Mouse (Mus musculus) testis, adult 2 months (tissue): Measurements from ENCODE around the gene Flvcr2. TPM values are rescaled to one million over a fixed set of nuclear protein-coding genes. Genes with fewer than 3 reads are reported as not detected.

Experiments
- H3K27ac ChIP-seq: fragments of 200-500 bp; 2 replicates; pipeline ENCODE4 v1.5.1; 2012; ENCODE audit warnings: low read depth, low read length; ENCODE audit not compliant: control insufficient read depth, insufficient read depth
- H3K27me3 ChIP-seq: fragments of 200-500 bp; 2 replicates; pipeline ENCODE4 v1.6.1; 2012; ENCODE audit warnings: mild to moderate bottlenecking, low read length, moderate library complexity; ENCODE audit not compliant: control insufficient read depth, insufficient read depth
- H3K36me3 ChIP-seq: fragments of 200-500 bp; 2 replicates; pipeline ENCODE4 v1.6.1; 2012; ENCODE audit warnings: mild to moderate bottlenecking, low read length; ENCODE audit not compliant: control insufficient read depth, insufficient read depth
- H3K4me1 ChIP-seq: fragments of 200-500 bp; 2 replicates; pipeline ENCODE4 v1.6.1; 2012; ENCODE audit warnings: low read length; ENCODE audit not compliant: control insufficient read depth, insufficient read depth
- H3K4me3 ChIP-seq: fragments of 200-500 bp; 2 replicates; pipeline ENCODE4 v1.5.1; 2012; ENCODE audit warnings: low read depth, mild to moderate bottlenecking, low read length, moderate library complexity, mixed read lengths; ENCODE audit not compliant: control insufficient read depth
- CTCF ChIP-seq: fragments of 200-500 bp; IDR thresholded peaks from 2 replicates; pipeline ENCODE4 v1.5.1; 2012; ENCODE audit warnings: low read depth, mild to moderate bottlenecking, inconsistent platforms, low read length, moderate library complexity; ENCODE audit not compliant: control insufficient read depth, insufficient read depth, insufficient replicate concordance
- POLR2A ChIP-seq: fragments of 200-500 bp; IDR thresholded peaks from 2 replicates; pipeline ENCODE4 v1.6.1; 2012; ENCODE audit warnings: low read depth, mild to moderate bottlenecking, inconsistent platforms, low read length, moderate library complexity; ENCODE audit not compliant: control insufficient read depth
- polyA plus RNA-seq: library from polyadenylated mRNA; depleted of rRNA; stranded (reverse); fragments of >200 nt; gene quantifications from 2 replicates; pipeline ENCODE4 v1.2.3, GENCODE M21; 2012

The Flvcr2 gene
- polyA plus RNA-seq, 1 experiment, result 59.5 TPM

- peaks cover 13% of the 10 kb centered on the region for H3K4me1 ChIP-seq
- no peaks in the 10 kb centered on the region for H3K27me3 ChIP-seq
- H3K4me3 ChIP-seq, result peak overlapping the region; percentile 70
- H3K27ac ChIP-seq, result peak overlapping the region; percentile 19
- no peaks in the 10 kb centered on the region for H3K36me3 ChIP-seq
- TF ChIP-seq POLR2A, result peak; percentile 60
- TF ChIP-seq CTCF, result no peak
Observed at GRCm38 (mm10) chr12:85705002-85705830, 41.1 kb upstream of the Flvcr2 start.

- no peak overlapping the region; the same call in 1 of the 2 replicates for H3K27ac ChIP-seq
- no peaks in the 10 kb centered on the region for H3K27me3 ChIP-seq
Observed at GRCm38 (mm10) chr12:85705831-85706530, 40.4 kb upstream of the Flvcr2 start.

DNA sequence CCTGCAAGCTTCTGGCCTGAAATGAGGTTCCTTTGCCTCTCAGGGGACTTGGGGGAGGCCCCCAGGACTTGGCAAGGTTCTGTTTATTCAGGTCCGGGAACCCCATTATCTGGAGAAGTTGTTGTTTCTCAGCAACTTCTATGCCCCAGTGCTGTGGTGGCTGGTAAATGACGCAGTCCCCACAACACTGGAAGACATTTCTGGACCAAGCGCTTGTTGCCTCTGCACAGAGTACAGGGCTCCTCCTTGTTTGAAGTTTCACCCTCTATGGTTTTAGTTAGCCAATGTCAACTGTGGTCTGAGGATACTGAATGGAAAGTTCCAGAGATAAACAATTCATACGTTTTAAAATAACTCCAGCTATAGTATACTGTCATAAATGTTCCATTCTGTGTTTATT lies 39.4 kb upstream of the Flvcr2 start:
- Histone ChIP-seq H3K4me3 (no peak overlapping the region), H3K4me1 (peaks cover 13% of the 10 kb centered on the region), H3K27me3 (no peaks in the 10 kb centered on the region), H3K27ac (no peak overlapping the region), H3K36me3 (no peaks in the 10 kb centered on the region)
- no peak for TF ChIP-seq POLR2A
- no peak for TF ChIP-seq CTCF

More at GRCm38 (mm10) chr12:85705831-85706530, 40.4 kb upstream of the Flvcr2 start:
- Histone ChIP-seq H3K36me3 (no peaks in the 10 kb centered on the region), H3K4me1 (peaks cover 13% of the 10 kb centered on the region), H3K4me3 (peak overlapping the region; percentile 70)
- TF ChIP-seq POLR2A (no peak), CTCF (no peak)

DNA sequence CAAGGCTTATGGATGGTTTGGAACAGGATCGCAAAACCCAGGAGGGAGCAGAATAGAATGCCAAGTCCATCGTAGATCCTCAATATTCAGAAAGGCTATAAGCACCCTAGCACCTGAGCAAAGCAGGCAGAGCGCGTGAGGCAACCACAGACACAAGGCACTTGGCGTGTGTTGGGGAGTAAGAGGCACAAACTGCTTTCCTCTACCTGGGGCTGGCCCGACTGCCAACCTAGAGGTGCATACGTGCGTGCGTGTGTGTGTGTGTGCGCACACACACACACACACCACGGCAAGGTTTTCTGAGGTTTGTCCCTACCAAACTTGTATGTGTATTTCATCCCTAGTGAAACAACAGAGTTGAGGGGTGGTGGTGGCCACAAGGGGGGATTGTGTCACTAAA lies 38.9 kb upstream of the Flvcr2 start:
- no peak overlapping the region for H3K4me3 ChIP-seq
- no peak for TF ChIP-seq POLR2A
- TF ChIP-seq CTCF, result no peak
- H3K27me3 ChIP-seq, result no peaks in the 10 kb centered on the region
- H3K36me3 ChIP-seq, result no peaks in the 10 kb centered on the region
- H3K27ac ChIP-seq, result no peak overlapping the region
- peaks cover 13% of the 10 kb centered on the region for H3K4me1 ChIP-seq

DNA sequence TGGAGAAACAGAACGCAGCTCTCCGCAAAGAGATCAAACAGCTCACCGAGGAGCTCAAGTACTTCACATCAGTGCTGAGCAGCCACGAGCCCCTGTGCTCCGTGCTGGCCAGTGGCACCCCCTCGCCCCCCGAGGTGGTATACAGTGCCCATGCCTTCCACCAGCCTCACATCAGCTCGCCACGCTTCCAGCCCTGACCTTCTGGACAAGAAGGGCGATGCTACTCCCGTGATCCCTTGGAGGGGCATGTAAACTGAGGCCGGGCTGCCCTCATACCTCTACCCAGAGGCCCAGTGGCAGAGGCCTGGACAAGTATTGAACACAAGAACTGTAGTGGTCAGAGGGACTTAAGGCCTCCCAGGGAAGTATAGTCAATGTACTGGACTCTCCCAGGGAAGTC lies 37.8 kb upstream of the Flvcr2 start:
- TF ChIP-seq POLR2A (no peak), CTCF (no peak)
- Histone ChIP-seq H3K4me1 (peaks cover 13% of the 10 kb centered on the region), H3K27ac (no peak overlapping the region), H3K36me3 (no peaks in the 10 kb centered on the region), H3K4me3 (no peak overlapping the region), H3K27me3 (no peaks in the 10 kb centered on the region)

DNA sequence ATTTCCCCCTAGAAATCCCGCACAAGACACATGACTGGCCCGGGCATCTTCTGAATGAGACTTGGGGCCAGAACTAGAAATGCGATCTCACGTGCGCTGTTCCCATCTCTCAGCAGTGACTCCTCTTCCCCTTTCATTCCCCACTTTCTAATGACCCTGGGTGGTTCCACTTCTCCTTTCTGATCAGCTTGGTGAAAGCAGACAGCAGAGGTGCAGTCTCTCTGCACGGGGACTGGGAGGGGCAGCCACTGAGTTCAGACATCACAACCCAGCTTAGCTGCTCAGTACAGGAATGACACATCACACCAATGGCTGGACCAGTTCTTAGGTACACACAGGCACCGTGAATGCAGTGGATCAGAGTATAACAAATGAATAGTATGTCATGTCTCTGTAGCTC lies 35.6 kb upstream of the Flvcr2 start:
- H3K4me3 ChIP-seq, result no peak overlapping the region
- no peak overlapping the region for H3K27ac ChIP-seq
- no peaks in the 10 kb centered on the region for H3K36me3 ChIP-seq
- no peaks in the 10 kb centered on the region for H3K27me3 ChIP-seq
- peaks cover 3% of the 10 kb centered on the region; the same call in 1 of the 2 replicates for H3K4me1 ChIP-seq
- TF ChIP-seq CTCF (no peak), POLR2A (no peak)

DNA sequence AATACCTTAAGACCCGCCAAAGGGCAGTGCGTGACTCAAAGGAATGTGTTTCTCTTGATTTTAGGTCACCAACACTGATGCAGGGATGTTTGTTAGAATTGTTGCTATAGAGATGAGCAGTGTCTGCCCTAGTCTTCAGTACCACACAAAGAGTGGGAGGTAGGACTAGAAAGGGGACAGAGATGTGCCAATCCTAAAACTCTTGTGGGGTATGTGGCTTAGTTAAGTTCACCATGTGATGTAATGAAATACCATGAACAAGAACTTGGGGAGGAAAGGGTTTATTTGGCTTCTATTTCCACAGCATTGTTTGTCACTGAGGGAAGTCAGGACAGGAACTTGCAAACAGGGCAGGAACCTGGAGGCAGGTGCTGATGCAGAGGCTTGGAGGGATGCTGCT lies 33.8 kb upstream of the Flvcr2 start:
- Histone ChIP-seq H3K4me3 (no peak overlapping the region), H3K4me1 (no peaks in the 10 kb centered on the region), H3K27me3 (no peaks in the 10 kb centered on the region), H3K27ac (no peak overlapping the region), H3K36me3 (no peaks in the 10 kb centered on the region)
- TF ChIP-seq POLR2A (no peak), CTCF (no peak)
